Mouse (Mus musculus) kidney, adult 10 weeks (tissue): Measurements from ENCODE around the gene Cfap100. TPM values are rescaled to one million over a fixed set of nuclear protein-coding genes. Genes with fewer than 3 reads are reported as not detected.

Experiments used
- polyA plus RNA-seq: library from polyadenylated mRNA; stranded (reverse); fragments of 350-450 nt; fragmentation: Illumina TruSeq; extraction: RNeasy Lipid Tissue Mini Kit (QIAGEN cat#74804); gene quantifications from one replicate; pipeline ENCODE4 v1.2.3, GENCODE M21; 2014; ENCODE audit warnings: low read depth, low replicate concordance

Gene Cfap100
- polyA plus RNA-seq: not detected

DNA sequence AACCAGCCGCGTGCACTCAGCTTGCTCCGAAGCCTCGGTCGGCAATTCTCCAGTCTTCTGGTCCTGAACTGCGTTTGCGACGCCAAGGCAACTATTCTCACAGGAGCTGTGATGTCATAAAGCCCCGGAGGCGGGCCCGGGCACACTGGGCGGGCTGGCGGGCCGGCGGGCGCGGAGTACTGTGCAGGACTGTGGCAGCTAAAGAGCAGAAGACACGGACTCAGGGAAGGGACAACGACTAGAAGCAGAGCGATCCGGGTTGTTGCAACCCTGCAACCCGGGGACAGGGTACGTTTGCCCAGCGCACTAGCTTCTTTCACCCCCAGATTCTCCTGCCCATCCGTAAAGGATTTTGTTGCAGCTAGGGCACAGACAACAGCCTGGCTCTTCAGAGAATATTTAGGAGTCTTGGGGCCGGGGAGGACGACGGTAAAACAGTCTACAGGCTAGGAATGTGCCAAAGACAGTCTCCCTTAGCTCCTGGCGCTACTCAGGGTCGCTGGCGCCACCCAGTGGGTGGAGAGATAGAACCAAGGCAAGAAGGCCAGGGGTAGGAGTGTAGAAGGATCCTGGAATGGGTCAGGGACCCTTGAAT is at the start of gene Cfap100:
Gene Cfap100 (minus strand): TSS at position 418 of the 595 bp plus-strand sequence.

DNA sequence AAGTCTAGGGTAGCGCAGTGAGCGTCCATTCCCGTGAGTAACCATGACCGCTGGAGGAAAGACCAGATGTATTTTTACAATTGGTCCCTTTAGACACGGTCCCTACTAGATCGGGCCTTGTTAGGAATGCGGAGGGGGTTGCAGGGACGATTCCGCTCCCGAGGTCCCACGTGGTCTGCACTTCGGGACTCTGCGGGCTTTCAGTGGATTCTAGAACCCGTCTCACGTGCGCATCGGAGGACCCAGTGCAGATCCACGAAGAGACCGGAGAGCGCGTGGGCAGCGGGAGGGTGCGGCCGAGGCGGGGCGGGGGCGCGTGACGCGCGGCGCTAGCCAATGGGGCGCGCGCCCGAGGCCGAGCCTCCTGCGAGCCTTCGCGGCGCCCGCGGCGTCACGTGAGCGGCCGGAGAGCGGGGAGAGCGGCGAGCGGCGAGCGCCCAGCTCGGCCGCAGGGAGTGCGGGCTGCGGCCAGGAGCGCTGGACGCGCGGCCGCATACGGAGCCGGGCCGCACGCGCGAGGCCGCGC is 33.6 kb upstream of the Cfap100 start, which contains the start of gene Klf15:
Gene Klf15 (plus strand): TSS at position 396 of the 526 bp plus-strand sequence.

DNA sequence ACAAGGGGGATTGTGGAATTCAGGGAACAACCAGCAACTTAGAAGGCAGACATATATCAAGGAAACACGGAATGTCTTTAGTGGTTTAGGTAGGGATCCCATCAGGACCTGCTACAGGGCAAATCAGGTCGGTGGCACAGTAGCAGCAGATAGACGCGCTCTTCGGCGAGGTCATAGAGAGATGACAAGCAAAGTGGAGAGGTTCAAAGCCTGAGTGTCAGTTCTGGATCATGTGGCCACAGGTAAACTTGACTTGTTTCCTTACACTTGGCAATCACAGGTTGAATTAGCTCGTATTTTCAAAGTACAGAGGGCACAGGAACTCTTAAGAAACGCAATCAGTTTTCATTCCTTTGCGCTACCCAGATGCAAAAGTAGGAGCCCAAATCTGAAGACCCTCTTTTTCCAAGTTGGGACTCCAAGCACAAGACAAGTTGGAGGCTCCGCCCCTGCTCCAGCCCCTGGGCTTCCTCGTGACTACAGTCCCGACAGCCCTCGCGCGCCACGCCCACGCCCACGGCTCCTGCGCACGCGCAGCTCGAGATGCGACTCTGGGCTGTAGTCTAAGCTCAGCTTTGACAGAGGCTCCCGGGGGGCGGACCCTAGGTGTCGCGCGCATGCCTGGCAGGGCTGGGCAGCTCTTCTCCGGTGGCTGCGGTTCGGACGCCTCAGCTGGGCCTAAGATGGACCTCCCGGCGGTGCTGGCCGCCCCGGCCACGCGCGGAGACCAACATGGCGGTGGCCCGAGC is 59.4 kb downstream of the Cfap100 start, which contains the start of gene Zxdc:
Gene Zxdc (plus strand): TSS at position 517 of the 749 bp plus-strand sequence.

Other genes starting within 250 kb of the Cfap100 start
- gene V1ra8, start 226.0 kb downstream of the Cfap100 start, polyA plus RNA-seq: not detected
- not detected for gene Vmn1r53, start 204.4 kb downstream of the Cfap100 start, polyA plus RNA-seq
- not detected for gene Vmn1r54, start 182.5 kb downstream of the Cfap100 start, polyA plus RNA-seq
- gene BC048671, start 127.6 kb downstream of the Cfap100 start, polyA plus RNA-seq: not detected
- not detected for gene Chst13, start 103.6 kb downstream of the Cfap100 start, polyA plus RNA-seq
- gene Uroc1, start 95.5 kb downstream of the Cfap100 start, polyA plus RNA-seq: 9.7 TPM
- gene Zxdc, start 59.3 kb downstream of the Cfap100 start, polyA plus RNA-seq: 11.0 TPM
- 24.9 TPM for gene Klf15, start 33.8 kb upstream of the Cfap100 start, polyA plus RNA-seq
- 21.5 TPM for gene Aldh1l1, start 57.6 kb upstream of the Cfap100 start, polyA plus RNA-seq
- gene Slc41a3, start 175.9 kb upstream of the Cfap100 start, polyA plus RNA-seq: not detected